Mouse (Mus musculus) megakaryocyte, embryonic 14.5 days (primary cell): ENCODE results near the gene Coa7. TPM values are rescaled to one million over a fixed set of nuclear protein-coding genes. Genes with fewer than 3 reads are reported as not detected.
A peak's percentile ranks its signal among the peaks of the same experiment; 100 is the strongest.
"Not testable (repeated sequence)": the region's sequence is repeated elsewhere in the genome, so short reads cannot be mapped to it uniquely, and the experiment has no call there.

Source experiments
- H3K27me3 ChIP-seq: replicated peaks from 2 replicates; pipeline ENCODE3; 2012; ENCODE audit warnings: inconsistent platforms
- H3K36me3 ChIP-seq: replicated peaks from 2 replicates; pipeline ENCODE3; 2012; ENCODE audit warnings: low read length, inconsistent platforms, mixed read lengths
- H3K4me1 ChIP-seq: 2 replicates; pipeline ENCODE4 v1.6.1; 2012; ENCODE audit warnings: inconsistent platforms
- H3K4me3 ChIP-seq: replicated peaks from 2 replicates; pipeline ENCODE3; 2012; ENCODE audit warnings: moderate library complexity, mild to moderate bottlenecking, inconsistent platforms
- H3K9me3 ChIP-seq: 2 replicates; pipeline ENCODE4 v1.6.1; 2012; ENCODE audit warnings: inconsistent platforms
- FLI1 ChIP-seq: IDR thresholded peaks from 2 replicates; pipeline ENCODE4 v1.6.1; 2012; ENCODE audit warnings: low read length, inconsistent platforms, mixed read lengths
- GATA1 ChIP-seq: IDR thresholded peaks from 3 replicates; pipeline ENCODE4 v1.6.1; 2012; ENCODE audit warnings: mixed read lengths, low read length, inconsistent platforms, borderline replicate concordance
- polyA plus RNA-seq: library from polyadenylated mRNA; stranded (reverse); fragments of >175 nt; gene quantifications from 2 replicates; pipeline ENCODE4 v1.2.3, GENCODE M21; 2012; ENCODE audit warnings: low replicate concordance; ENCODE audit not compliant: insufficient read depth

Gene Coa7
- polyA plus RNA-seq, 1 experiment: 5.0 TPM

GRCm38 (mm10) chr4:108338811-108339210 lies 10.9 kb downstream of the Coa7 start:
- no peaks in the 10 kb centered on the region for H3K27me3 ChIP-seq
- H3K36me3 ChIP-seq: peaks cover 47% of the 10 kb centered on the region
- H3K9me3 ChIP-seq: no peaks in the 10 kb centered on the region
- peaks cover 27% of the 10 kb centered on the region for H3K4me1 ChIP-seq
- no peak for TF ChIP-seq FLI1
- no peak for TF ChIP-seq GATA1
- H3K4me3 ChIP-seq: no peak overlapping the region

GRCm38 (mm10) chr4:108339277-108339690 lies 11.3 kb downstream of the Coa7 start:
- no peaks in the 10 kb centered on the region for H3K9me3 ChIP-seq
- H3K27me3 ChIP-seq: no peaks in the 10 kb centered on the region
- H3K4me3 ChIP-seq: no peak overlapping the region
- H3K4me1 ChIP-seq: peaks cover 27% of the 10 kb centered on the region
- TF ChIP-seq FLI1: no peak
- no peak for TF ChIP-seq GATA1
- H3K36me3 ChIP-seq: peaks cover 44% of the 10 kb centered on the region

GRCm38 (mm10) chr4:108344631-108345083 lies 16.7 kb downstream of the Coa7 start:
- H3K36me3 ChIP-seq: peaks cover 4% of the 10 kb centered on the region
- no peak overlapping the region for H3K4me3 ChIP-seq
- peaks cover 41% of the 10 kb centered on the region for H3K4me1 ChIP-seq
- H3K27me3 ChIP-seq: no peaks in the 10 kb centered on the region
- TF ChIP-seq GATA1 (no peak), FLI1 (no peak)
- no peaks in the 10 kb centered on the region for H3K9me3 ChIP-seq

DNA sequence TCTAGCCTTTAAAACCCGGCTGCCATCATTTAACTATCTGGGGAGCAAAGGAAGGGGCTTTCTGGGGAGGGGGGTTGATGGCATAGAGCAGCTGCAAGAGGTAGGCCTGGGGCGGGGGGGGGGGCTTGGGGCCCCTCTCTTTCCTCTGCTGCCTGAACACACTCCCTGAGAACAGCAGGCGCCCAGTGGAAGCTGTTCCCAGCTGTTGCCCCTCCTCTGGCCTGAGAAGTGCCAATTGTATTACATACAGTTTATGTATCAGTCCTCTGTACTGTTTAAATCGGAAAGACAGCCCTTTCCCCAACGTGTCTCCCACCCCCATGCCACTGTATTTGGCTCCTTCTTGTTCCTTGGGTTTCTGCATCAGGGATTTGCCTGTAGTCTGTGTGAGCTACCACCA lies 17.9 kb downstream of the Coa7 start:
- Histone ChIP-seq H3K27me3 (no peaks in the 10 kb centered on the region), H3K36me3 (no peaks in the 10 kb centered on the region), H3K4me3 (no peak overlapping the region), H3K4me1 (peaks cover 48% of the 10 kb centered on the region), H3K9me3 (no peaks in the 10 kb centered on the region)
- TF ChIP-seq GATA1 (no peak), FLI1 (no peak)

- H3K9me3 ChIP-seq: no peaks in the 10 kb centered on the region
- TF ChIP-seq GATA1 (no peak), FLI1 (no peak)
- H3K4me3 ChIP-seq: no peak overlapping the region
- no peaks in the 10 kb centered on the region for H3K27me3 ChIP-seq
- H3K36me3 ChIP-seq: no peaks in the 10 kb centered on the region
- H3K4me1 ChIP-seq: peaks cover 56% of the 10 kb centered on the region
Observed at GRCm38 (mm10) chr4:108347111-108347510, 19.2 kb downstream of the Coa7 start.

GRCm38 (mm10) chr4:108348256-108348875 lies 20.4 kb downstream of the Coa7 start:
- H3K36me3 ChIP-seq: no peaks in the 10 kb centered on the region
- TF ChIP-seq FLI1 (no peak), GATA1 (no peak)
- H3K4me3 ChIP-seq: peak overlapping the region; percentile 53
- H3K4me1 ChIP-seq: peaks cover 54% of the 10 kb centered on the region
- no peaks in the 10 kb centered on the region for H3K27me3 ChIP-seq
- H3K9me3 ChIP-seq: no peaks in the 10 kb centered on the region

DNA sequence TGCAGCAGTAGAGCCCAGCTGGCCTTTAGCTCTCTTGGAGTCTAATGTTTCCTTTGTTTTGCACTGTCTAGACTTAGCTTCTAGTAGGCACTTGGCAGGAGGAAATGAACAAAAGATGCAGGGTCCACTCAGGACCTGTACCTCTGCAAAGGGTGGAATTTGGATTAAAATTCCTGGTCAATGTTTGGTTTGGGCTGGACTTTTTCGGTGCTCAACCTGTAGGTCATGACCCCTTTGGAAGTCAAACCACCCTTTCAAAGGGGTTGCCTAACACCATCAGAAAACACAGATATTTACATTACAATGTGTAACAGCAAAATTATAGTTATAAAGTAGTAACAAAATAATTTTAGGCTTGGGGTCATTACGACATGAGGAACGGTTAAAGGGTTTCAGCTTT lies 21.1 kb downstream of the Coa7 start:
- Histone ChIP-seq H3K4me3 (no peak overlapping the region), H3K9me3 (no peaks in the 10 kb centered on the region)
- TF ChIP-seq GATA1 (no peak), FLI1 (no peak)

DNA sequence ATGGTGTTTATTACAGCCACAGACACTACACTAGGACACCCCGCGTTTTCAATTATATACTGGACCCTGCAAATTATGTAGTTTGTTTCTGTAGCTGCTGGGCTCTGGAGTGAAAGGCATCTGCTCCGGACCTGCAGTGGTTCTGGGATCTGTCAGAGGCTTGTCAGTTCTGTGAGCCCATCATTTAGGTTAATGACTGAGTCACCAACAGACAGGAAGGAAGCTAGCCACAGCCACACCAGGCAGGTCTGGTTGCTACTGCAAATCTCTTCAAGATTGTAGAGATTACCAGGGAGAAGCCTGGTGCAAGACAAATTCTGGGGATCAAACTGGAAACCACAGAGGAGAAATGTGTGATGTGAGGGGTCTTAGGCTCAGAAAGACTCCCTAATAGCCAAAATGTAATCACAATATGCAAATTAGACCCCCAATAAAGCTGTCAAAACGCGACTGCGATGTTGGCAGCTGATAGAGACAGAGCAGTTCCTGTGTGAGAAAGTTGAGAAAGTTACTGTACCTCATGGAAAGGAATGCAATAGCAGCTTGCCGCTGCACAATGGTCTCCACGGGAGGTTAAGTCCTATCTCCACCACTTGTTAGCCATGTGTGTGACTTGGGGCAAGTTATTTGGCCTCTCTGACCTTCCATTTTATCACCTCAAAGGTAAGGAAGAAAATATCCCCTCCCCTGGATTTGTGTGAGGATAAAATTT lies 22.1 kb downstream of the Coa7 start:
- Histone ChIP-seq H3K4me3 (no peak overlapping the region), H3K27me3 (no peaks in the 10 kb centered on the region), H3K36me3 (no peaks in the 10 kb centered on the region), H3K9me3 (no peaks in the 10 kb centered on the region), H3K4me1 (peaks cover 63% of the 10 kb centered on the region)
- TF ChIP-seq FLI1: no peak
- no peak for TF ChIP-seq GATA1

More for the DNA sequence above, 21.1 kb downstream of the Coa7 start:
- Histone ChIP-seq H3K36me3 (no peaks in the 10 kb centered on the region), H3K27me3 (no peaks in the 10 kb centered on the region), H3K4me1 (peaks cover 57% of the 10 kb centered on the region)

DNA sequence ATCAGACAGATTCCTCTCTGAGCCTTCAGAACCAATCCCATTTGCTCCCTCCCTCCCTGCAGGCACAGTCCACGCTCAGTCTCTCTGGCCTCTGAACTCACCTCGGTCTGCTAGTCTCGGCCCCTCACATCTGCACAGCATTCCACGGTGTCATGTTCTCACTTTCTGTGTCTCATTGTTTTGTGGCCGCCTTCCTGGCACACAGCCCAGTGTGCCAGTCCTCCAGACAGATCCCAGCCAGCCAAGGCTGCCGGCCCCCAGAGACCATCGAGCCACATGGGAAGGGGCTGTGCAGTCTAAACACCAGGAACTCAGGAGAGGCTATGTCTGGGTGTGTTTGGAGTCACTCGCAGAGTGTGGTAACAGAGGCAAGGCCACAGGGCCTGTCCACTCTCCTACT lies 22.9 kb downstream of the Coa7 start:
- H3K27me3 ChIP-seq: peaks cover 4% of the 10 kb centered on the region
- H3K36me3 ChIP-seq: no peaks in the 10 kb centered on the region
- no peak overlapping the region for H3K4me3 ChIP-seq
- H3K9me3 ChIP-seq: no peaks in the 10 kb centered on the region
- H3K4me1 ChIP-seq: peaks cover 67% of the 10 kb centered on the region
- no peak for TF ChIP-seq FLI1
- no peak for TF ChIP-seq GATA1

- H3K4me1 ChIP-seq: peaks cover 57% of the 10 kb centered on the region
- H3K9me3 ChIP-seq, H3K36me3 ChIP-seq: not testable (repeated sequence)
Observed at GRCm38 (mm10) chr4:108353591-108353990, 25.7 kb downstream of the Coa7 start.

DNA sequence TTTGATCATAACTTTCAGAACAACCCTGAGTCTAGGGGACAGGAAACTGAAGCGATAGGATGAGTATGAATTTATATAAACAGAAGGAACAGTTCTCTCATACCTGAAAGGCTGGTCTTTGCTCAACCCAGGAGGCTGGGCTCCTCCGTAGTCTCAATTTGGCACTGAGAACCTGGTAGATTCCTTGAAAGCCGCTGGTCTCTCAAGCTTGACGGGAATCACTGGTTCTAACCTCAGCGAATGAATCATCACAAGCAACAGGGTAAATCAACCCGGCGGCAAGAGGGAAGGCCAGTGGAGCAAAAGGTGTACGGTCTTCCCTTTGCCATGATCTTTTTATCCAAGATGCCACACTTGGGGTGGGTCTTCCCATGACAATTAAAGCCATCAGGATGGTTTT lies 29.5 kb downstream of the Coa7 start:
- H3K27me3 ChIP-seq: peaks cover 50% of the 10 kb centered on the region

More at GRCm38 (mm10) chr4:108353591-108353990, 25.7 kb downstream of the Coa7 start:
- peaks cover 27% of the 10 kb centered on the region for H3K27me3 ChIP-seq
- H3K4me3 ChIP-seq: not testable (repeated sequence)

More for the DNA sequence above, 29.5 kb downstream of the Coa7 start:
- Histone ChIP-seq H3K36me3 (no peaks in the 10 kb centered on the region), H3K9me3 (no peaks in the 10 kb centered on the region), H3K4me3 (no peak overlapping the region), H3K4me1 (peaks cover 29% of the 10 kb centered on the region)
- no peak for TF ChIP-seq FLI1
- TF ChIP-seq GATA1: no peak
